Mouse (Mus musculus): ENCODE results near the gene Hdac6.

Gene Hdac6

GRCm38 (mm10) chrX:7883841-7884567 is 63.7 kb downstream of the Hdac6 start, which contains the start of gene Slc35a2:
Slc35a2 (plus strand) TSS chrX:7884028.
- no peak for TF ChIP-seq GATA4 (IDR thresholded peaks at IDR 0.05; ENCODE audit: insufficient replicate concordance, low read length)

Data from liver, adult (tissue).